Mouse (Mus musculus): Measurements from ENCODE around the gene Susd1.

DNA sequence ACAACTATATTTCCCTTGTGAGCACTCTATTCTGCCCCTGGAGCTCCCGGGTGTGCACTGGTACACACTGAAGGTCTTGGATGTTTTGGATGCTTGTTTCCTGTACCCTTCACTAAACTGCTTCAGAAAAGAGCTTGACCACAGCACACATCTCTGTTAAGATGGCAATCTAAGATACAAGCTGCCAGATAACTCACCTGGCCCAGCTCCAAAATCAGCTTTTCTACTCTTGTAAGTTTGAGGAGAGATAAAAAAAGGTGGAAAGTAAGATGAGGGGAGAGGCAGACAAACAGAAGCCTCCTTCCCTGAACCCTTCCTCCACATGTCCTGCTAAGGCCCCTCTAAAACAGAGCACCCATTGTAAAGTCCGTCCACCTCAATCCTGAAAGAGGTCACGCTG is 115.7 kb downstream of the Susd1 start:
- TF ChIP-seq CTCF (conservative IDR thresholded peaks at IDR 0.05; ENCODE audit: low read length) = no peak
- no peak for TF ChIP-seq NANOG (IDR thresholded peaks at IDR 0.05; ENCODE audit: borderline replicate concordance, low read length)
